Mouse (Mus musculus) yolk sac, embryonic 10.5 days (tissue): ENCODE measurements around the gene Spg21.
A peak's percentile ranks its signal among the peaks of the same experiment; 100 is the strongest.

ENCODE experiments used
- DNase-seq: peaks from one replicate; pipeline ENCODE4 v3.0.0-alpha.2; 2017; ENCODE audit warnings: low spot score

Gene Spg21

GRCm38 (mm10) chr9:65460732-65461442 is at the start of gene Spg21:
Spg21 (plus strand) TSS chr9:65460947.
- peak; percentile 96 for DNase-seq

- DNase-seq = no peak
Measured at GRCm38 (mm10) chr9:65411326-65411725, 49.4 kb upstream of the Spg21 start.

- DNase-seq = no peak
Measured at GRCm38 (mm10) chr9:65417738-65418137, 43.0 kb upstream of the Spg21 start.

- DNase-seq = no peak
Measured at GRCm38 (mm10) chr9:65419633-65420032, 41.1 kb upstream of the Spg21 start.

GRCm38 (mm10) chr9:65422760-65423501 is 37.8 kb upstream of the Spg21 start, which contains the start of gene Slc51b:
Slc51b (minus strand) TSS chr9:65422955.
- no peak for DNase-seq

- DNase-seq = no peak
Measured at GRCm38 (mm10) chr9:65424393-65424792, 36.4 kb upstream of the Spg21 start.

GRCm38 (mm10) chr9:65427511-65427910 is 33.2 kb upstream of the Spg21 start:
- peak; percentile 31 for DNase-seq

- DNase-seq = no peak
Measured at GRCm38 (mm10) chr9:65428003-65428402, 32.7 kb upstream of the Spg21 start.

GRCm38 (mm10) chr9:65430401-65430800 is 30.3 kb upstream of the Spg21 start:
- DNase-seq = no peak

- no peak for DNase-seq
Measured at GRCm38 (mm10) chr9:65430921-65431320, 29.8 kb upstream of the Spg21 start.

GRCm38 (mm10) chr9:65432236-65432635 is 28.5 kb upstream of the Spg21 start:
- peak; percentile 61 for DNase-seq

- no peak for DNase-seq
Measured at GRCm38 (mm10) chr9:65434140-65434539, 26.6 kb upstream of the Spg21 start.

- DNase-seq = no peak
Measured at GRCm38 (mm10) chr9:65435211-65435610, 25.5 kb upstream of the Spg21 start.

GRCm38 (mm10) chr9:65435671-65436301 is 25.0 kb upstream of the Spg21 start, which contains the start of gene Mtfmt:
Mtfmt (plus strand) TSS chr9:65435782.
- DNase-seq = peak; percentile 89

- DNase-seq = no peak
Measured at GRCm38 (mm10) chr9:65444692-65445091, 16.1 kb upstream of the Spg21 start.

GRCm38 (mm10) chr9:65447951-65448350 is 12.8 kb upstream of the Spg21 start:
- no peak for DNase-seq

GRCm38 (mm10) chr9:65458975-65459374 is 1.8 kb upstream of the Spg21 start:
- DNase-seq = no peak

- no peak for DNase-seq
Measured at GRCm38 (mm10) chr9:65460198-65460597, 549 bp upstream of the Spg21 start.

GRCm38 (mm10) chr9:65462544-65462943 is 1.8 kb downstream of the Spg21 start:
- no peak for DNase-seq

GRCm38 (mm10) chr9:65464161-65464560 is 3.4 kb downstream of the Spg21 start:
- no peak for DNase-seq

GRCm38 (mm10) chr9:65465241-65465640 is 4.5 kb downstream of the Spg21 start:
- no peak for DNase-seq

- no peak for DNase-seq
Measured at GRCm38 (mm10) chr9:65467686-65468085, 6.9 kb downstream of the Spg21 start.

- DNase-seq = no peak
Measured at GRCm38 (mm10) chr9:65472769-65473168, 12.0 kb downstream of the Spg21 start.
